Mouse (Mus musculus) midbrain, postnatal 0 days (tissue): ENCODE results near the gene Mapk8ip1. TPM values are rescaled to one million over a fixed set of nuclear protein-coding genes. Genes with fewer than 3 reads are reported as not detected.

ENCODE experiments used
- ATAC-seq: fragments of 200-750 bp; cut with Nextera tagmentation; 2 replicates; pipeline ENCODE4 v1.8.0; 2017; ENCODE audit warnings: moderate number of reproducible peaks, mild to moderate bottlenecking, moderate TSS enrichment, moderate library complexity; ENCODE audit not compliant: low FRiP score
- DNase-seq: peaks from one replicate; pipeline ENCODE4 v3.0.0-alpha.2; 2015; ENCODE audit warnings: low spot score
- H3K27ac ChIP-seq: fragments of 300-500 bp; sonication (generic); 2 replicates; pipeline ENCODE4 v1.5.1; 2014; ENCODE audit warnings: low read depth, mild to moderate bottlenecking, low read length, mixed read lengths
- H3K27me3 ChIP-seq: fragments of 300-500 bp; sonication (generic); 2 replicates; pipeline ENCODE4 v1.6.1; 2014; ENCODE audit warnings: low read length, control low read depth, mixed read lengths; ENCODE audit not compliant: insufficient read depth
- H3K36me3 ChIP-seq: fragments of 300-500 bp; sonication (generic); 2 replicates; pipeline ENCODE4 v1.6.1; 2014; ENCODE audit warnings: low read length, control low read depth, mixed read lengths; ENCODE audit not compliant: insufficient read depth
- H3K4me1 ChIP-seq: fragments of 300-500 bp; sonication (generic); 2 replicates; pipeline ENCODE4 v1.6.1; 2014; ENCODE audit warnings: mild to moderate bottlenecking, control low read depth, antibody characterized with exemption, low read length, mixed read lengths; ENCODE audit not compliant: insufficient read depth
- H3K4me2 ChIP-seq: fragments of 300-500 bp; sonication (generic); 2 replicates; pipeline ENCODE4 v1.6.1; 2014; ENCODE audit warnings: low read depth, mild to moderate bottlenecking, low read length, mixed read lengths; ENCODE audit not compliant: poor library complexity, severe bottlenecking
- H3K4me3 ChIP-seq: fragments of 300-500 bp; sonication (generic); 2 replicates; pipeline ENCODE4 v1.5.1; 2014; ENCODE audit warnings: low read depth, mild to moderate bottlenecking, low read length, moderate library complexity
- H3K9ac ChIP-seq: fragments of 300-500 bp; sonication (generic); replicated peaks from 2 replicates; pipeline ENCODE4 v1.6.1; 2014; ENCODE audit warnings: mild to moderate bottlenecking, low read length, moderate library complexity, mixed read lengths; ENCODE audit not compliant: poor library complexity, severe bottlenecking
- H3K9me3 ChIP-seq: fragments of 300-500 bp; sonication (generic); 2 replicates; pipeline ENCODE4 v1.6.1; 2016; ENCODE audit warnings: low read length, control low read depth
- CTCF ChIP-seq: IDR thresholded peaks from 2 replicates; pipeline ENCODE4 v1.5.1; 2016; ENCODE audit warnings: antibody characterized with exemption, mild to moderate bottlenecking
- WGBS: fragments of 180-500 bp; shearing (Covaris S2); extraction: QIAGEN DNeasy Blood & Tissue Kit; methylation state at CpG from one replicate; pipeline ENCODE4 v1.1.7; 2014; 5-methylcytosine and 5-hydroxymethylcytosine counted together
- polyA plus RNA-seq: library from polyadenylated mRNA; unstranded; fragments of >200 nt; fragmentation: Nextera tagmentation; extraction: Ambion mirVana; gene quantifications from 2 replicates; pipeline ENCODE4 v1.2.1, GENCODE M21; 2015
- total RNA-seq: library from RNA; depleted of rRNA; stranded (reverse); fragments of >200 nt; gene quantifications from 2 replicates; pipeline ENCODE4 v1.2.3, GENCODE M21; 2014

The Mapk8ip1 gene
- total and polyA plus RNA-seq, 2 experiments from 2014 or later, result 178 to 357 TPM

GRCm38 (mm10) chr2:92382759-92383158, 18.3 kb downstream of the Mapk8ip1 start:
- Histone ChIP-seq H3K36me3 (peaks cover 88% of the 10 kb centered on the region), H3K9me3 (no peaks in the 10 kb centered on the region), H3K4me3 (no peak overlapping the region), H3K27ac (no peak overlapping the region), H3K4me1 (no peaks in the 10 kb centered on the region), H3K27me3 (no peaks in the 10 kb centered on the region), H3K4me2 (no peak overlapping the region), H3K9ac (no peak overlapping the region)
- ATAC-seq (no peak), DNase-seq (no peak)
- 89% methylated on average over 4 of the region's 4 CpGs for WGBS
- TF ChIP-seq CTCF, result no peak

DNA sequence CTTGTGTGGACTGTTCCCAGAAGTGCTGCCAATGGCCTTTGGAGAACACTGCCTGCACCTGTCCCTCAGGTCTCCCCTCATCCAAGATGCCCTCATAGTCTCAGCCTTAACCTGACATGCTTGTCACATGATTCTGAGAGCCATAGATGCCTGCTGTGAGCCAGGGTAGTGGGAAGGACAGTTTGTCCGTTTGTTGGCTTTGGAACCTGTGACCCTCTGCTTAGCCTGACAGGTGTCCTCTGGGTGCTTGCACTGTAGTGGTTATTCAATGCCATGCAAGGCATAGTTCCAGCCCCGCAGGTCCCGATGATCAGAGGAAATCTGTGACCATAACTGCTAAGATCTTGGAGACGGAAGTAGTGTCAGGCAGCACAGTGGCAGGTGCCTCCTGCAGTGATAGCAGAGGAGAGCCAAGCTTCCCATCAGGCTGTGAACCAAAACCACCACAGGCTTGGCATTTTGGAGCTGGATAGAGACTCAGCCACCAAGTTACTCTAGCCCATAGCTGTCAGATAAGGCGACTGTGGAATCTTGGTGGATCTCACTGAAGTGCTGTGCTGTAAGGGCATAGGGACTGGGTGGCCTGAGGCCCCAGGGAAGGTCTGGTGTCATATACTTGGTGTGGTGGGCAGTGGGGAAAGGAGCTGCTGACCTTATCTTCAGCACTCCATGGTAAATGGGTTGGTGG, 19.0 kb downstream of the Mapk8ip1 start, which contains the start of gene 1700029I15Rik:
TSS of gene 1700029I15Rik (plus strand) at position 638 of the 688 bp plus-strand sequence.
- WGBS, result 78% methylated on average over 5 of the region's 5 CpGs
- Histone ChIP-seq H3K9ac (no peak within 1 kb of the TSS), H3K4me3 (no peak within 1 kb of the TSS), H3K27ac (no peak within 1 kb of the TSS), H3K4me1 (no peaks in the 10 kb centered on the region), H3K4me2 (no peak within 1 kb of the TSS), H3K27me3 (no peaks in the 10 kb centered on the region), H3K9me3 (no peaks in the 10 kb centered on the region), H3K36me3 (peaks cover 82% of the 10 kb centered on the region)
- no peak for TF ChIP-seq CTCF
- DNase-seq (no peak), ATAC-seq (no peak)

- H3K4me1 ChIP-seq, result 0 out of 2 replicates have a peak, but pooled peaks cover 3% of the 10 kb centered on the region
- no peaks in the 10 kb centered on the region for H3K27me3 ChIP-seq
- peaks cover 73% of the 10 kb centered on the region for H3K36me3 ChIP-seq
- H3K4me2 ChIP-seq, result no peak overlapping the region
- ATAC-seq (no peak), DNase-seq (no peak)
- TF ChIP-seq CTCF, result no peak
- H3K9ac ChIP-seq, result no peak overlapping the region
- H3K27ac ChIP-seq, result no peak overlapping the region
- H3K4me3 ChIP-seq, result no peak overlapping the region
- WGBS, result 88% methylated on average over 5 of the region's 5 CpGs
- H3K9me3 ChIP-seq, result no peaks in the 10 kb centered on the region
Measured at GRCm38 (mm10) chr2:92381161-92381560, 19.9 kb downstream of the Mapk8ip1 start.

- H3K9me3 ChIP-seq, result no peaks in the 10 kb centered on the region
- WGBS, result 69% methylated on average over 6 of the region's 6 CpGs
- H3K36me3 ChIP-seq, result peaks cover 67% of the 10 kb centered on the region
- no peak overlapping the region for H3K4me3 ChIP-seq
- no peak overlapping the region for H3K9ac ChIP-seq
- H3K4me1 ChIP-seq, result peaks cover 8% of the 10 kb centered on the region; the same call in 1 of the 2 replicates
- no peak overlapping the region for H3K27ac ChIP-seq
- ATAC-seq (no peak), DNase-seq (no peak)
- no peaks in the 10 kb centered on the region for H3K27me3 ChIP-seq
- TF ChIP-seq CTCF, result no peak
- H3K4me2 ChIP-seq, result no peak overlapping the region
Measured at GRCm38 (mm10) chr2:92380495-92381050, 20.5 kb downstream of the Mapk8ip1 start.

DNA sequence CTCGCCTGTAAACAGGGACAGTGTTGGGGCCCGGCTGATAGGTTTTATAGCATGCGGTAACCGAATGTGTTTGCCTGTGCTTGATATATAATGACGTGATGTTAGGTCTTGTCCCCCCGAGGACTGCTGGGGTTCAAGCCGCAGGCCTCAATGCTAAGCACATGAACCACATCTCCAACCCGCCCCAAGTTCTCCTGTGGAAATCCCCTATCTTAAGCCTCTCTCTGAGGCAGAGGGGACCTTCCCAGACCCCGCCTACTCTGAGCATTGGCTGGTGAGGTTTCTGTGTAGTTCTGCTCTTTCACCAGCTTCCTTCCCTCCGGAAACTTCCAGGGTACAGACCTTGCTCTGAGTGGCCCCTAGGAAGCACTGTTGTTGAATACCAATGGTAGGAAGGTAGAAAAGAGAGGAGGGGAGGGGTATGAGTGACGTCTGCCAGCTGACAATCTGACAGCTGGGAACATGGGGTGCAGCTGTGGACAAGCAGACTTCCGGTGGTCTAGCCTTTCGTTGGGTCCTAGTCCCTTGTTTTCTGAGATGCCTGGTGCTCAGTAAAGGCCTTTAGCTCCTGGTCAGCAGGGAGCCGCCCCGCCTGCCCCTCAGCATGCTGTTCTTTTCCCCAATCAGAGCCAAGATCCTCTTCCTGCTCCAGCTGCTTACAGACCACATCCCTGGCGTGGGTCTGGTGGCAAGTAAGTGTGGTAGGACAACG, 21.1 kb downstream of the Mapk8ip1 start:
- Histone ChIP-seq H3K27ac (no peak overlapping the region), H3K9me3 (no peaks in the 10 kb centered on the region), H3K9ac (no peak overlapping the region), H3K4me1 (peaks cover 8% of the 10 kb centered on the region; the same call in 1 of the 2 replicates), H3K4me3 (no peak overlapping the region), H3K36me3 (peaks cover 61% of the 10 kb centered on the region), H3K27me3 (no peaks in the 10 kb centered on the region), H3K4me2 (no peak overlapping the region)
- no peak for TF ChIP-seq CTCF
- no peak for ATAC-seq
- 75% methylated on average over 17 of the region's 17 CpGs for WGBS
- no peak for DNase-seq

- no peaks in the 10 kb centered on the region for H3K27me3 ChIP-seq
- no peak overlapping the region for H3K9ac ChIP-seq
- peaks cover 35% of the 10 kb centered on the region for H3K36me3 ChIP-seq
- H3K27ac ChIP-seq, result no peak overlapping the region
- WGBS, result 93% methylated on average over 7 of the region's 7 CpGs
- H3K9me3 ChIP-seq, result no peaks in the 10 kb centered on the region
- ATAC-seq, result no peak
- peaks cover 14% of the 10 kb centered on the region; the same call in 1 of the 2 replicates for H3K4me1 ChIP-seq
- H3K4me2 ChIP-seq, result no peak overlapping the region
- no peak for DNase-seq
- no peak overlapping the region for H3K4me3 ChIP-seq
- no peak for TF ChIP-seq CTCF
Measured at GRCm38 (mm10) chr2:92377320-92377719, 23.7 kb downstream of the Mapk8ip1 start.
